Mouse (Mus musculus) bone marrow, adult 2 months (tissue): ENCODE measurements around the gene Gm42688.

Experiments used
- CTCF ChIP-seq: fragments of 200-500 bp; IDR thresholded peaks from 2 replicates; pipeline ENCODE4 v1.5.1; 2011; ENCODE audit warnings: low read length, control low read depth; ENCODE audit not compliant: control insufficient read depth, insufficient read depth
- POLR2A ChIP-seq: fragments of 200-500 bp; IDR thresholded peaks from 2 replicates; pipeline ENCODE4 v1.6.1; 2011; ENCODE audit warnings: low read depth, mild to moderate bottlenecking, control low read depth, low read length, borderline replicate concordance; ENCODE audit not compliant: control insufficient read depth

- no peak for TF ChIP-seq POLR2A
- TF ChIP-seq CTCF, result no peak
These were observed 18.3 kb downstream of the Gm42688 start for GRCm38 (mm10) chr6:83119734-83120051.
